Mouse (Mus musculus): ENCODE results near the gene Tulp3.

- TF ChIP-seq POLR2A (IDR thresholded peaks at IDR 0.05; ENCODE audit: insufficient read depth, low read depth, low read length) (no peak), CTCF (IDR thresholded peaks at IDR 0.05) (no peak)
Observed at GRCm38 (mm10) chr6:128370040-128370439, 14.4 kb upstream of the Tulp3 start.
